In genomic region chr10:62865167-62866034, GRCm38 (mm10) we compare ENCODE assay signal across 8 mouse cellular contexts. TPM values are rescaled to one million over a fixed set of nuclear protein-coding genes. Genes with fewer than 3 reads are reported as not detected.
A peak's percentile ranks its signal among the peaks of the same experiment; 100 is the strongest.
DNase-seq lines count a peak whose midpoint lies in the region; ATAC-seq lines count a peak whose summit lies in the region.

No protein-coding gene starts in this region.

- H3K4me3 ChIP-seq in intestine, embryonic 14.5 days (ENCODE audit: low read depth, low read length): peak overlapping the region; percentile 52
- H3K4me3 ChIP-seq in megakaryocyte, embryonic 14.5 days (replicated peaks): peak overlapping the region; percentile 88

- peaks cover 4% of the 10 kb centered on the region; the same call in 1 of the 2 replicates for H3K36me3 ChIP-seq in intestine, embryonic 14.5 days (ENCODE audit: control insufficient read depth, insufficient read depth, low read length)
- H3K36me3 ChIP-seq in megakaryocyte, embryonic 14.5 days (replicated peaks; ENCODE audit: low read length): peaks cover 1% of the 10 kb centered on the region

- 0 out of 2 replicates have a peak, but pooled peaks cover 2% of the 10 kb centered on the region for H3K9me3 ChIP-seq in intestine, embryonic 14.5 days (ENCODE audit: control insufficient read depth, low read length)
- no peaks in the 10 kb centered on the region for H3K9me3 ChIP-seq in megakaryocyte, embryonic 14.5 days

- H3K9ac ChIP-seq in intestine, embryonic 14.5 days (ENCODE audit: low read length): peak overlapping the region; percentile 67

- H3K27me3 ChIP-seq in intestine, embryonic 14.5 days (replicated peaks; ENCODE audit: control insufficient read depth, insufficient read depth, low read length): no peaks in the 10 kb centered on the region
- H3K27me3 ChIP-seq in megakaryocyte, embryonic 14.5 days (replicated peaks): peaks cover 11% of the 10 kb centered on the region

- intact Hi-C loops in gastrocnemius, postnatal 36 days (cut with DNase I): no loop called here
- intact Hi-C loops in left cerebral cortex, postnatal 10 days (cut with DNase I): no loop called here

- peak overlapping the region; percentile 95 for H3K27ac ChIP-seq in intestine, embryonic 14.5 days (ENCODE audit: low read depth)

- peak; percentile 91 for ATAC-seq in intestine, embryonic 14.5 days (replicated peaks; ENCODE audit: low FRiP score, low TSS enrichment, low read depth)

- 1% methylated on average over 28 of the region's 28 CpGs for WGBS in intestine, embryonic 14.5 days

- peaks cover 25% of the 10 kb centered on the region for H3K4me1 ChIP-seq in intestine, embryonic 14.5 days (replicated peaks; ENCODE audit: control insufficient read depth, insufficient read depth, low read length)
- H3K4me1 ChIP-seq in megakaryocyte, embryonic 14.5 days: peaks cover 35% of the 10 kb centered on the region

- peak; percentile 51 for DNase-seq in adrenal gland, adult 8-10 months
- peak; percentile 91 for DNase-seq in embryo, embryonic 11 days
- peak; percentile 48 to 68 for DNase-seq in gastrocnemius, postnatal 36 days
- peak; percentile 89 for DNase-seq in intestine, embryonic 14.5 days (ENCODE audit: low spot score)
- DNase-seq in left cerebral cortex, postnatal 10 days (ENCODE audit: extremely low spot score in 1 of 2, low spot score in 2 of 2): peak; percentile 84 to 87
- peak; percentile 71 for DNase-seq in right cerebral cortex, postnatal 14 days
- DNase-seq in c-Kit-positive CD71-positive TER-119-positive erythroid progenitor cells, embryonic 14.5 days (ENCODE audit: low spot score): no peak

- H3K4me2 ChIP-seq in intestine, embryonic 14.5 days (ENCODE audit: low read length): peak overlapping the region; percentile 87

RNA-seq across cellular contexts. Expression of gene Tet1, which starts 43.4 kb away (rescaled TPM):
- 1 to 10 TPM; 3.5 to 6.6 (median 5.2) TPM for total RNA-seq in adrenal gland, adult 8-10 months (2022)
- 1 to 10 TPM; 2.2 to 4.2 TPM for total RNA-seq in gastrocnemius, postnatal 36 days (2021)
- 30.5 and 30.8 TPM in 2 replicates for polyA plus RNA-seq in intestine, embryonic 14.5 days (2014; fragmentation: Nextera tagmentation; extraction: Ambion mirVana)
- 10 to 100 TPM; 56.0 to 56.7 TPM for total RNA-seq in left cerebral cortex, postnatal 10 days (2021)
- 0.01 TPM in 1 of 2 replicates, not detected in the other for polyA plus RNA-seq in megakaryocyte, embryonic 14.5 days (2012; ENCODE audit: insufficient read depth, low replicate concordance)

RNA-seq across cellular contexts. Expression of gene Slc25a16, which starts 55.0 kb away (rescaled TPM):
- 10 to 100 TPM; 40.4 to 49.6 (median 42.9) TPM for total RNA-seq in adrenal gland, adult 8-10 months (2022)
- 10 to 100 TPM; 15.0 to 15.4 TPM for total RNA-seq in gastrocnemius, postnatal 36 days (2021)
- 12.7 and 14.5 TPM in 2 replicates for polyA plus RNA-seq in intestine, embryonic 14.5 days (2014; fragmentation: Nextera tagmentation; extraction: Ambion mirVana)
- total RNA-seq in left cerebral cortex, postnatal 10 days (2021): 10 to 100 TPM; 35.0 to 39.0 TPM
- 4.6 and 4.9 TPM in 2 replicates for polyA plus RNA-seq in megakaryocyte, embryonic 14.5 days (2012; ENCODE audit: insufficient read depth, low replicate concordance)

Comparison
In these comparisons a context has a peak if more than half of its experiments do, and no peak if none do; other contexts are left out.
1. RNA of gene Tet1, which starts 43.4 kb away (total RNA-seq): 56.0 to 56.7 TPM in left cerebral cortex, postnatal 10 days; 3.5 to 6.6 TPM in adrenal gland, adult 8-10 months and 2.2 to 4.2 TPM in gastrocnemius, postnatal 36 days; every median in the first group is over 4 times any median in the second.